Mouse (Mus musculus): Measurements from ENCODE around the gene Nectin2. TPM values are rescaled to one million over a fixed set of nuclear protein-coding genes. Genes with fewer than 3 reads are reported as not detected.

The Nectin2 gene
- polyA plus RNA-seq, 1 experiment = 6.8 TPM

DNA sequence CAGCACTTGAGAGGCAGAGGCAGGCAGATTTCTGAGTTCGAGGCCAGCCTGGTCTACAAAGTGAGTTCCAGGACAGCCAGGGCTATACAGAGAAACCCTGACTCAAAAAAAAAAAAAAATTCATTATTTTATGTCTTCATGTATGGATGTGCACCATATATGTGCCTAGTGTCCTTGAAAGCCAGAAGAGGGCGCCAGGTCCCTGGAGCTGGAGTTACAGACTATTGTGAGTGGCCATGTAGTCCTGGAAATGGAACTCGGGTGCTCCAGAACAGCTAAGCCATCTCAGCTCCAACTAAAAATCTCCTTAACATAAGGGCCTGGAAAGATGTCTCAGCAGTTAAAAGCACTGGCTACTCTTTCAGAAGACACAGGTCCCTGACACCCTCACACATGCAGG lies 83.5 kb downstream of the Nectin2 start:
- H3K4me1 ChIP-seq = peaks cover 55% of the 10 kb centered on the region
- H3K27me3 ChIP-seq (replicated peaks) = peaks cover 11% of the 10 kb centered on the region
- peaks cover 13% of the 10 kb centered on the region for H3K36me3 ChIP-seq (replicated peaks; ENCODE audit: low read length)
- H3K4me3 ChIP-seq (replicated peaks) = no peak overlapping the region
- no peaks in the 10 kb centered on the region for H3K9me3 ChIP-seq
- TF ChIP-seq GATA1 (IDR thresholded peaks at IDR 0.05; ENCODE audit: borderline replicate concordance, low read length) (no peak), FLI1 (IDR thresholded peaks at IDR 0.05; ENCODE audit: low read length) (no peak)

Other genes with a start within 250 kb of the Nectin2 start
- 5.5 and 6.5 TPM in 2 replicates for gene Bloc1s3, start 242.1 kb downstream of the Nectin2 start, polyA plus RNA-seq (2012; ENCODE audit: insufficient read depth, low replicate concordance)
- 608 and 613 TPM in 2 replicates for gene Trappc6a, start 242.1 kb downstream of the Nectin2 start, polyA plus RNA-seq (2012; ENCODE audit: insufficient read depth, low replicate concordance)
- gene Nkpd1, start 232.6 kb downstream of the Nectin2 start, polyA plus RNA-seq (2012; ENCODE audit: insufficient read depth, low replicate concordance) = 1.3 and 2.9 TPM in 2 replicates
- gene Ppp1r37, start 187.4 kb downstream of the Nectin2 start, polyA plus RNA-seq (2012; ENCODE audit: insufficient read depth, low replicate concordance) = 88.1 and 108 TPM in 2 replicates
- gene Zfp296, start 173.2 kb downstream of the Nectin2 start, polyA plus RNA-seq (2012; ENCODE audit: insufficient read depth, low replicate concordance) = 6.0 and 13.6 TPM in 2 replicates
- gene Gemin7, start 172.9 kb downstream of the Nectin2 start, polyA plus RNA-seq (2012; ENCODE audit: insufficient read depth, low replicate concordance) = 30.5 and 69.9 TPM in 2 replicates
- 109 and 265 TPM in 2 replicates for gene Clasrp, start 146.0 kb downstream of the Nectin2 start, polyA plus RNA-seq (2012; ENCODE audit: insufficient read depth, low replicate concordance)
- gene Relb, start 121.0 kb downstream of the Nectin2 start, polyA plus RNA-seq (2012; ENCODE audit: insufficient read depth, low replicate concordance) = 14.8 and 22.5 TPM in 2 replicates
- 153 and 336 TPM in 2 replicates for gene Clptm1, start 85.5 kb downstream of the Nectin2 start, polyA plus RNA-seq (2012; ENCODE audit: insufficient read depth, low replicate concordance)
- 114 TPM in 1 of 2 replicates, not detected in the other for gene Apoc2, start 72.5 kb downstream of the Nectin2 start, polyA plus RNA-seq (2012; ENCODE audit: insufficient read depth, low replicate concordance)
- gene Gm44805, start 69.1 kb downstream of the Nectin2 start, polyA plus RNA-seq (2012; ENCODE audit: insufficient read depth, low replicate concordance) = not detected in 2 replicates
- 7.1 and 10.7 TPM in 2 replicates for gene Apoc4, start 69.0 kb downstream of the Nectin2 start, polyA plus RNA-seq (2012; ENCODE audit: insufficient read depth, low replicate concordance)
- 31.2 and 454 TPM in 2 replicates for gene Apoc1, start 57.8 kb downstream of the Nectin2 start, polyA plus RNA-seq (2012; ENCODE audit: insufficient read depth, low replicate concordance)
- gene Apoe, start 51.3 kb downstream of the Nectin2 start, polyA plus RNA-seq (2012; ENCODE audit: insufficient read depth, low replicate concordance) = 302 and 6,452 TPM in 2 replicates
- 129 and 184 TPM in 2 replicates for gene Tomm40, start 35.0 kb downstream of the Nectin2 start, polyA plus RNA-seq (2012; ENCODE audit: insufficient read depth, low replicate concordance)
- gene Bcam, start 20.5 kb upstream of the Nectin2 start, polyA plus RNA-seq (2012; ENCODE audit: insufficient read depth, low replicate concordance) = 0.58 and 1.6 TPM in 2 replicates
- gene Cblc, start 46.3 kb upstream of the Nectin2 start, polyA plus RNA-seq (2012; ENCODE audit: insufficient read depth, low replicate concordance) = not detected in 2 replicates
- gene Bcl3, start 72.3 kb upstream of the Nectin2 start, polyA plus RNA-seq (2012; ENCODE audit: insufficient read depth, low replicate concordance) = 183 and 210 TPM in 2 replicates
- gene Gm19345, start 101.5 kb upstream of the Nectin2 start, polyA plus RNA-seq (2012; ENCODE audit: insufficient read depth, low replicate concordance) = 0.12 TPM in 1 of 2 replicates, not detected in the other
- 2.0 and 6.1 TPM in 2 replicates for gene Ceacam16, start 110.8 kb upstream of the Nectin2 start, polyA plus RNA-seq (2012; ENCODE audit: insufficient read depth, low replicate concordance)
- not detected in 2 replicates for gene Ceacam19, start 137.5 kb upstream of the Nectin2 start, polyA plus RNA-seq (2012; ENCODE audit: insufficient read depth, low replicate concordance)
- gene Pvr, start 170.7 kb upstream of the Nectin2 start, polyA plus RNA-seq (2012; ENCODE audit: insufficient read depth, low replicate concordance) = 0.34 TPM in 1 of 2 replicates, not detected in the other
- gene Igsf23, start 200.3 kb upstream of the Nectin2 start, polyA plus RNA-seq (2012; ENCODE audit: insufficient read depth, low replicate concordance) = not detected in 2 replicates
- gene Ceacam20, start 214.9 kb upstream of the Nectin2 start, polyA plus RNA-seq (2012; ENCODE audit: insufficient read depth, low replicate concordance) = not detected in 2 replicates
- not detected in 2 replicates for gene Nlrp9b, start 241.0 kb upstream of the Nectin2 start, polyA plus RNA-seq (2012; ENCODE audit: insufficient read depth, low replicate concordance)